Mouse (Mus musculus): Measurements from ENCODE around the gene Klhl34. TPM values are rescaled to one million over a fixed set of nuclear protein-coding genes. Genes with fewer than 3 reads are reported as not detected.

Gene Klhl34
- not detected for total RNA-seq (2023)

DNA sequence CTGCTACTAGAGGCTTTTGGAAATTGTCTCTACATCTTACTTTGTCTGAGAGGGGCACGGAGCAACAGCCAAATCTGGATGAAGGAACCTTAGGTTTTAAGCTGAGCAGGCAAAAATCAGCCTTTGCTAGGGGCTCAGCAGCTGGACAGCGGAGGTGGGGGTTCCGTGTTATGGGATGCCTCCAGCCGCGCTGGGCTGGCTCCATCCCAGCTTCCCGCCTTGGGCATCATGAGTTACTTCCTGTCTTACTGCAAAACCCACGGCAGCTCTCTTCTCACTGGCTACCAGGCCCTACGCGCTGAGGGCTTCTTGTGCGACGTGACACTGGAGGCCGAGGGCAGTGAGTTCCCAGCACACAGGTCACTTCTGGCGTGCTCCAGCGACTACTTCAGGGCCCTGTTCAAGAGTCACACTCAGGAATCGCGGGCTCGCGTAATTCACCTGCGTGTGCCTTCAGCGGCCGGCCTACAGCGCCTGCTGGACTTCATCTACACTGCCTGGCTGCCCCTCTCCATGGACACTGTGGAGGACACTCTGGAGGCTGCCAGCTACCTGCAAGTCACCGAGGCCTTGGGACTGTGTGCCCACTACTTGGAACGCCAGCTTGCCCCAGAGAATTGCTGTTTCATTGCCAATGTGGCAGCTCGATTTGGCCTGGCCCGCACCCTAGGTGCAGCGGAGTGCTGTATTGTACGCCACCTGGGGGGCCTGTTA is at the start of gene Klhl34:
Gene Klhl34, plus strand, starts transcription at position 229 of the 714 bp plus-strand sequence.

Other genes starting within 250 kb of the Klhl34 start
- gene Yy2, start 249.4 kb upstream of the Klhl34 start, total RNA-seq (2023), result 1 to 10 TPM; 3.9 to 4.3 TPM
- gene Mbtps2, start 219.7 kb upstream of the Klhl34 start, total RNA-seq (2023), result 10 to 100 TPM; 17.7 to 23.4 TPM
- not detected for gene Smpx, start 119.5 kb upstream of the Klhl34 start, total RNA-seq (2023)
- not detected for gene Cnksr2, start 224.9 kb downstream of the Klhl34 start, total RNA-seq (2023)

Data from B cell, adult 67 days (primary cell).